Mouse (Mus musculus): Measurements from ENCODE around the gene Gm47995.
"Not testable (repeated sequence)": the region's sequence is repeated elsewhere in the genome, so short reads cannot be mapped to it uniquely, and the experiment has no call there.

The Gm47995 gene

GRCm38 (mm10) chr1:151186186-151186585, 12.1 kb upstream of the Gm47995 start:
- DNase-seq (ENCODE audit: inconsistent ontology term), result not testable (repeated sequence)

- not testable (repeated sequence) for DNase-seq (ENCODE audit: inconsistent ontology term)
Observed at GRCm38 (mm10) chr1:151186879-151187424, 11.3 kb upstream of the Gm47995 start.

GRCm38 (mm10) chr1:151188469-151188868, 9.8 kb upstream of the Gm47995 start:
- no peak for DNase-seq (ENCODE audit: inconsistent ontology term)

GRCm38 (mm10) chr1:151192075-151192474, 6.2 kb upstream of the Gm47995 start, which contains the start of gene Gm8947:
Gm8947 (plus strand) TSS chr1:151192376.
- not testable (repeated sequence) for DNase-seq (ENCODE audit: inconsistent ontology term)

GRCm38 (mm10) chr1:151192739-151193138, 5.5 kb upstream of the Gm47995 start:
- DNase-seq (ENCODE audit: inconsistent ontology term), result not testable (repeated sequence)

- not testable (repeated sequence) for DNase-seq (ENCODE audit: inconsistent ontology term)
Observed at GRCm38 (mm10) chr1:151195986-151196385, 2.3 kb upstream of the Gm47995 start.

- DNase-seq (ENCODE audit: inconsistent ontology term), result not testable (repeated sequence)
Observed at GRCm38 (mm10) chr1:151196690-151197089, 1.6 kb upstream of the Gm47995 start.

GRCm38 (mm10) chr1:151200620-151201019, 2.4 kb downstream of the Gm47995 start:
- not testable (repeated sequence) for DNase-seq (ENCODE audit: inconsistent ontology term)

GRCm38 (mm10) chr1:151202771-151203170, 4.5 kb downstream of the Gm47995 start:
- DNase-seq (ENCODE audit: inconsistent ontology term), result not testable (repeated sequence)

GRCm38 (mm10) chr1:151203818-151204217, 5.6 kb downstream of the Gm47995 start, which contains the start of gene 3110040M04Rik:
3110040M04Rik (plus strand) TSS chr1:151204121.
- not testable (repeated sequence) for DNase-seq (ENCODE audit: inconsistent ontology term)

- DNase-seq (ENCODE audit: inconsistent ontology term), result not testable (repeated sequence)
Observed at GRCm38 (mm10) chr1:151208493-151208892, 10.2 kb downstream of the Gm47995 start.

GRCm38 (mm10) chr1:151208944-151209343, 10.7 kb downstream of the Gm47995 start:
- not testable (repeated sequence) for DNase-seq (ENCODE audit: inconsistent ontology term)

GRCm38 (mm10) chr1:151209824-151210355, 11.6 kb downstream of the Gm47995 start, which contains the start of gene Gm47996:
Gm47996 (plus strand) TSS chr1:151210131.
- not testable (repeated sequence) for DNase-seq (ENCODE audit: inconsistent ontology term)

GRCm38 (mm10) chr1:151211666-151212065, 13.4 kb downstream of the Gm47995 start:
- not testable (repeated sequence) for DNase-seq (ENCODE audit: inconsistent ontology term)

- DNase-seq (ENCODE audit: inconsistent ontology term), result no peak
Observed at GRCm38 (mm10) chr1:151214862-151215261, 16.6 kb downstream of the Gm47995 start.

GRCm38 (mm10) chr1:151215985-151216384, 17.7 kb downstream of the Gm47995 start:
- no peak for DNase-seq (ENCODE audit: inconsistent ontology term)

- DNase-seq (ENCODE audit: inconsistent ontology term), result no peak
Observed at GRCm38 (mm10) chr1:151216417-151216816, 18.2 kb downstream of the Gm47995 start.

GRCm38 (mm10) chr1:151219045-151219444, 20.8 kb downstream of the Gm47995 start:
- DNase-seq (ENCODE audit: inconsistent ontology term), result no peak

GRCm38 (mm10) chr1:151220098-151220497, 21.9 kb downstream of the Gm47995 start:
- DNase-seq (ENCODE audit: inconsistent ontology term), result no peak

GRCm38 (mm10) chr1:151222561-151223267, 24.5 kb downstream of the Gm47995 start:
- DNase-seq (ENCODE audit: inconsistent ontology term), result no peak

GRCm38 (mm10) chr1:151223377-151223776, 25.1 kb downstream of the Gm47995 start:
- no peak for DNase-seq (ENCODE audit: inconsistent ontology term)

- DNase-seq (ENCODE audit: inconsistent ontology term), result no peak
Observed at GRCm38 (mm10) chr1:151224536-151224935, 26.3 kb downstream of the Gm47995 start.

GRCm38 (mm10) chr1:151227506-151227905, 29.3 kb downstream of the Gm47995 start:
- DNase-seq (ENCODE audit: inconsistent ontology term), result no peak

Data from Muller cell, postnatal 12 days (primary cell).